Mouse (Mus musculus): Measurements from ENCODE around the gene Sult4a1. TPM values are rescaled to one million over a fixed set of nuclear protein-coding genes. Genes with fewer than 3 reads are reported as not detected.
A peak's percentile ranks its signal among the peaks of the same experiment; 100 is the strongest.

The Sult4a1 gene
- polyA plus RNA-seq (2015; fragmentation: Nextera tagmentation; extraction: Ambion mirVana), result 0.77 and 1.1 TPM in 2 replicates

GRCm38 (mm10) chr15:84105105-84105923, at the start of gene Sult4a1:
Gene Sult4a1, minus strand, starts transcription at chr15:84105754.
- no peaks in the 10 kb centered on the region for H3K9me3 ChIP-seq
- H3K4me2 ChIP-seq, result peak within 1 kb of the TSS; percentile 92
- peak within 1 kb of the TSS; percentile 48 for H3K4me3 ChIP-seq
- H3K36me3 ChIP-seq, result no peaks in the 10 kb centered on the region
- H3K4me1 ChIP-seq, result peaks cover 11% of the 10 kb centered on the region
- no peak within 1 kb of the TSS for H3K27ac ChIP-seq
- no peak for ATAC-seq (ENCODE audit: insufficient number of reproducible peaks, low FRiP score, low TSS enrichment, low read depth)
- WGBS, result 1% methylated on average over 76 of the region's 77 CpGs
- peaks cover 62% of the 10 kb centered on the region for H3K27me3 ChIP-seq
- no peak within 1 kb of the TSS for H3K9ac ChIP-seq

GRCm38 (mm10) chr15:84140929-84141328, 35.4 kb upstream of the Sult4a1 start:
- no peaks in the 10 kb centered on the region for H3K27me3 ChIP-seq
- H3K36me3 ChIP-seq, result no peaks in the 10 kb centered on the region
- H3K4me2 ChIP-seq, result no peak overlapping the region
- 67% methylated on average over 5 of the region's 5 CpGs for WGBS
- no peak overlapping the region for H3K27ac ChIP-seq
- no peaks in the 10 kb centered on the region for H3K4me1 ChIP-seq
- H3K9me3 ChIP-seq, result no peaks in the 10 kb centered on the region
- no peak overlapping the region for H3K9ac ChIP-seq
- no peak for ATAC-seq (ENCODE audit: insufficient number of reproducible peaks, low FRiP score, low TSS enrichment, low read depth)
- no peak overlapping the region for H3K4me3 ChIP-seq

DNA sequence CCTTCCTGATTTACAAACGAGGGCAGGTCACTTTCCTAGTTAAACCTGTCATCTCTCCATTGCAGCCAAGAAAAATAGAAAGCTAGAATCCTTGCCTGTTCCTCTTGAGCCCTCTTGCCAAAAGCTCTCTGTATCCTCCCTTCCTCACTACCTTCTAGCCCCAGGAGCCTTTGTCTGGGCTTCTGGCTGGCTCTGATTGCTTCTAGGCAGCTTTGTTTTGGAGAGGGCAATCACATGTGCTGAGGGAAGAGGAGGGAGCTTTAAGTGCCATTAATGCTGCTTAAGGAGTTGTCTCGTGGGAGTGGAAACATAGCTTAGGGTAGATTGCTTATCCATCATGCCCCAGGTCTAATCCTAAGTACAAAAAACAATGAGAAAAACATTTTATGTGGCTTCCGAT, 34.6 kb upstream of the Sult4a1 start:
- ATAC-seq (ENCODE audit: insufficient number of reproducible peaks, low FRiP score, low TSS enrichment, low read depth), result no peak
- WGBS, result 49% methylated on average over 3 of the region's 3 CpGs
- H3K4me3 ChIP-seq, result no peak overlapping the region
- no peaks in the 10 kb centered on the region for H3K36me3 ChIP-seq
- no peaks in the 10 kb centered on the region; the same call in 1 of the 2 replicates for H3K9me3 ChIP-seq
- no peaks in the 10 kb centered on the region for H3K4me1 ChIP-seq
- H3K4me2 ChIP-seq, result no peak overlapping the region
- no peaks in the 10 kb centered on the region for H3K27me3 ChIP-seq
- H3K9ac ChIP-seq, result no peak overlapping the region
- H3K27ac ChIP-seq, result no peak overlapping the region

DNA sequence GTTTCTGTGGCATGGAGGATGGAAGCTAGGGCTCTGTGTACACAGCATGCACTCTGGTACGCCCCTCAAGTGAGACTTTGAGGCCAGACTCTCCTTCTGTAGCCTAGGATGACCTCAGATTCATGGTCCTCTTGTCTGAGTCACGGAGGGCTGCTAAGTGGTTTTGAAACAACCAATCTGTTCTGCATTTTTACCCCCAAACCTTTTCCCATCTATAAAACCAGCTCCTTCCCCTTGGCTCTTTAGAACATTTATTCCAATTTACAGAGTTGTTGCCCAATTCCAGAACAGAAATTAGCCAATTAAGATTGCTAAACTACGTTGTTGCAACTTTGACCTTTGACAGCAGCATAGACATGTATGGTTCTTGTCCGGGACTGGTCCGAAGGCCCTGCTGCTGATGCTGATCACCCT, 34.0 kb upstream of the Sult4a1 start:
- H3K4me1 ChIP-seq, result no peaks in the 10 kb centered on the region
- 64% methylated on average over 5 of the region's 5 CpGs for WGBS
- H3K27me3 ChIP-seq, result no peaks in the 10 kb centered on the region
- no peak overlapping the region for H3K9ac ChIP-seq
- H3K9me3 ChIP-seq, result no peaks in the 10 kb centered on the region; the same call in 1 of the 2 replicates
- no peaks in the 10 kb centered on the region for H3K36me3 ChIP-seq
- ATAC-seq (ENCODE audit: insufficient number of reproducible peaks, low FRiP score, low TSS enrichment, low read depth), result no peak
- H3K4me3 ChIP-seq, result no peak overlapping the region
- no peak overlapping the region for H3K4me2 ChIP-seq
- no peak overlapping the region for H3K27ac ChIP-seq

DNA sequence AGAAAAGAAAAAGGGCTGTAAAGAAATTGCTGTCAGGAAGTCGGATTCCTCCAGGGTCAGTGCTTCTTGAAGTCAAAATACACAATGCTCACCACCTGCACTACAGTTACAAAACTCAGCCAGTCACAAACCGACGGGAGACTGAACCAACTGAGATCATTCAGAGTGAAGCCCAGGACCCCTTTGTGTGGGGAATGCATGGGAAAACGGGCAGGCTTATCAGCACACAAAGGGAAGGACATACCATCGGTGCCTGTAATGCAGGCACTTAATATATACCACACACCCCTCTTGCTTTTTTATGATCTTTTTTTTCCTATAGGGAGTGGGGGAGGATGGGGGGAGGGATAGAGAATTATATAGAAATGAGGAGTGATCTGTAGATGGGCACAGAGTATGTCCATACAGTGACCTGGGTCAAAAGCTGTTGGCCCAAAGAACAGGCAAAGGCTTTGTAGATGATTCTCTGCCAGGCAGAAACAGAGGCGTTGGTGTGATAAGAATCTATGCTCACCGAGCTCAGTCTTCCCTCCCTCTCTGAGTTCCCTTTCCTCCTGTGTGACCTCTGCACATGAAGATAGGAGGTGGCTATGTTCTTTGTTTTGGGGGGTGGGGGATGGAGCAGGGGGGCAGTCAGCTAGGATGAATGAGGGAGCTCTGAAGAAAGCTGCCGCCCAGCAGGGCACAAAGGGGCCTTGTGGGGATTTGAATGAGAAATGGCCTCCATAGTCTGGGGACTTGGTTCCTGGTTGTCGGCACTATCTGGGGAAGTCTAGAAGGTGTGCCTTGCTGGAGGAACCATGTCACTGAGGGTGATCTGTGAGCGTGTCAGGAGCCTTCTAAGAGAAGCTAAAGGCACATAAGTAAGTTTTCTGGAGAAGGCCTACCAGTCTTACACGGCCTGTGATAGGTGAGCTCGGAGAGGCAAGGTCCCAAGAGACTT, 31.2 kb upstream of the Sult4a1 start:
- Histone ChIP-seq H3K9ac (no peak overlapping the region), H3K4me1 (no peaks in the 10 kb centered on the region), H3K27me3 (no peaks in the 10 kb centered on the region), H3K9me3 (no peaks in the 10 kb centered on the region; the same call in 1 of the 2 replicates), H3K4me2 (no peak overlapping the region), H3K27ac (no peak overlapping the region), H3K36me3 (no peaks in the 10 kb centered on the region), H3K4me3 (no peak overlapping the region)
- ATAC-seq (ENCODE audit: insufficient number of reproducible peaks, low FRiP score, low TSS enrichment, low read depth), result no peak
- WGBS, result 61% methylated on average over 12 of the region's 12 CpGs

DNA sequence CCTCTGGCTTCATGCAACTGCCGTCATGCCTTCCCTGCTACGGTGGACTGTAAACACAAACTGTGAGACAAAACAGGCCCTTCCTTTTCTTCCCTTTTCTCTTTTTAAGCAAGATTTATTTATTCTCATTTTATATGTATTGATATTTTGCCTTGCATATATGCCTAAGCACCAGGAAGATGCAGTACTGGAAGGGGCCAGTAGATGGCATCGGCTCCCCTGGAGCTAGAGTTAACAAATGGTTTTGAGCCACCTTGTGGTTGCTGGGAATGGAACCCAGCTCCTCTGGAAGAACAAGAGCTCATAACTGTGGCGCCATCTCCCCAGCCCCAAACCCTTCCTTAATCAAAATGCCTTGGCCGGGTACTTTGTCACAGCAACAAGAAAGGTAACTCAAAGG, 29.9 kb upstream of the Sult4a1 start:
- Histone ChIP-seq H3K4me2 (no peak overlapping the region), H3K9ac (no peak overlapping the region), H3K27ac (no peak overlapping the region), H3K4me1 (0 out of 2 replicates have a peak, but pooled peaks cover 3% of the 10 kb centered on the region), H3K4me3 (no peak overlapping the region), H3K9me3 (no peaks in the 10 kb centered on the region; the same call in 1 of the 2 replicates), H3K36me3 (no peaks in the 10 kb centered on the region), H3K27me3 (no peaks in the 10 kb centered on the region)
- ATAC-seq (ENCODE audit: insufficient number of reproducible peaks, low FRiP score, low TSS enrichment, low read depth), result no peak
- WGBS, result 84% methylated on average over 5 of the region's 5 CpGs

GRCm38 (mm10) chr15:84133440-84133839, 27.9 kb upstream of the Sult4a1 start:
- WGBS, result 55% methylated on average over 4 of the region's 4 CpGs
- H3K9ac ChIP-seq, result no peak overlapping the region
- H3K27ac ChIP-seq, result no peak overlapping the region
- ATAC-seq (ENCODE audit: insufficient number of reproducible peaks, low FRiP score, low TSS enrichment, low read depth), result no peak
- H3K27me3 ChIP-seq, result no peaks in the 10 kb centered on the region
- 0 out of 2 replicates have a peak, but pooled peaks cover 3% of the 10 kb centered on the region for H3K4me1 ChIP-seq
- H3K4me2 ChIP-seq, result no peak overlapping the region
- H3K4me3 ChIP-seq, result no peak overlapping the region
- H3K9me3 ChIP-seq, result no peaks in the 10 kb centered on the region; the same call in 1 of the 2 replicates
- H3K36me3 ChIP-seq, result no peaks in the 10 kb centered on the region

GRCm38 (mm10) chr15:84131971-84132370, 26.4 kb upstream of the Sult4a1 start:
- Histone ChIP-seq H3K9me3 (no peaks in the 10 kb centered on the region; the same call in 1 of the 2 replicates), H3K4me3 (no peak overlapping the region), H3K36me3 (no peaks in the 10 kb centered on the region), H3K4me2 (no peak overlapping the region), H3K4me1 (0 out of 2 replicates have a peak, but pooled peaks cover 3% of the 10 kb centered on the region), H3K27ac (no peak overlapping the region), H3K9ac (no peak overlapping the region), H3K27me3 (no peaks in the 10 kb centered on the region)
- no peak for ATAC-seq (ENCODE audit: insufficient number of reproducible peaks, low FRiP score, low TSS enrichment, low read depth)
- 90% methylated on average over 7 of the region's 7 CpGs for WGBS

GRCm38 (mm10) chr15:84131096-84131786, 25.7 kb upstream of the Sult4a1 start:
- Histone ChIP-seq H3K9ac (no peak overlapping the region), H3K27me3 (no peaks in the 10 kb centered on the region), H3K4me1 (0 out of 2 replicates have a peak, but pooled peaks cover 3% of the 10 kb centered on the region), H3K4me2 (no peak overlapping the region), H3K4me3 (no peak overlapping the region), H3K36me3 (no peaks in the 10 kb centered on the region), H3K27ac (no peak overlapping the region), H3K9me3 (no peaks in the 10 kb centered on the region; the same call in 1 of the 2 replicates)
- WGBS, result 56% methylated on average over 16 of the region's 16 CpGs
- no peak for ATAC-seq (ENCODE audit: insufficient number of reproducible peaks, low FRiP score, low TSS enrichment, low read depth)

DNA sequence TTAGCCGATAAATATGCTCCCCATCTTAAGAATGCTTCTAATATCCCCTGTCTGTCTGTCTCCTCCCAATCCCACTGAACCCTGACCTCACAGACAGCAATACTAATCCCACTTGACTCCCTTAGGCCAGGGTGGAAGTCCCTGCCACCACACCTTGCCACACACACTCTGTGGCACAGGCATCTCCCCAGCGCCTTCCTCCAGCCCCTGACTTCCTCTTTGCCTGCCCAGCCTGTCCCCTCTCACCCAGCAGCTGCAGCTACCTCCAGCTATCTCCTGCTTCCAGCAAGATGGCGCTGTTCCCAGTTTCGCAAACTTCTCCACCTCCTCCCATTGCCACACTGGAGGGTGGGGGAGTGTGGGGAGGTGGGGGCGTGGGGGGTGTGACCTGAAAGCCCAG, 21.3 kb upstream of the Sult4a1 start:
- Histone ChIP-seq H3K4me3 (no peak overlapping the region), H3K4me2 (no peak overlapping the region), H3K27me3 (no peaks in the 10 kb centered on the region), H3K4me1 (0 out of 2 replicates have a peak, but pooled peaks cover 3% of the 10 kb centered on the region), H3K36me3 (no peaks in the 10 kb centered on the region), H3K27ac (no peak overlapping the region), H3K9me3 (no peaks in the 10 kb centered on the region), H3K9ac (no peak overlapping the region)
- no peak for ATAC-seq (ENCODE audit: insufficient number of reproducible peaks, low FRiP score, low TSS enrichment, low read depth)
- 37% methylated on average over 5 of the region's 5 CpGs for WGBS

- no peaks in the 10 kb centered on the region for H3K36me3 ChIP-seq
- H3K9me3 ChIP-seq, result no peaks in the 10 kb centered on the region
- no peak for ATAC-seq (ENCODE audit: insufficient number of reproducible peaks, low FRiP score, low TSS enrichment, low read depth)
- no peak overlapping the region for H3K27ac ChIP-seq
- H3K4me1 ChIP-seq, result 0 out of 2 replicates have a peak, but pooled peaks cover 3% of the 10 kb centered on the region
- 65% methylated on average over 4 of the region's 4 CpGs for WGBS
- H3K27me3 ChIP-seq, result no peaks in the 10 kb centered on the region
- no peak overlapping the region for H3K4me3 ChIP-seq
- H3K4me2 ChIP-seq, result no peak overlapping the region
- no peak overlapping the region for H3K9ac ChIP-seq
Observed at GRCm38 (mm10) chr15:84126447-84126846, 20.9 kb upstream of the Sult4a1 start.
